Mouse (Mus musculus): Measurements from ENCODE around the gene Klf7.

DNA sequence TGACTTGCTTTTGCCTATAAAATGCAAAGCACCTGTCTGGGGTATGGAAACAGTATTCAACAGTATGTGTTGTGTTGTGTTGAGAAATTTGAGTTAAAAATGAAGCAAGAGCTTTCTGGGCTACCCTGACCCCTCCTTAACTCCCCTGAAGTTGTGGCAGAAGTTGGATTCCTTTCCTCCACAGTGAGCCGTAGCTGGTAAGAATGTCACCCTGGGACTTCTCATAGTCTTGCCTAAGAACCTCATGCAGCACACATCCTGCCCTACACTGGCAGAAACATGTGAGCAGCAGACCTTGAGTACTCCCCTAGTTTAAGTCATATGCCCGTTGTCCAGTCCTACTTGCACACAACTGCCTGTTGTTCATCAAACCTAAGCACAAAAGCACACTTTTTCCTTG, 4.7 kb upstream of the Klf7 start:
- no peak for TF ChIP-seq EP300 (IDR thresholded peaks at IDR 0.05; ENCODE audit: insufficient read depth, low read depth, low read length)
- no peak for TF ChIP-seq CTCF (IDR thresholded peaks at IDR 0.05)
- no peak for TF ChIP-seq POLR2A (IDR thresholded peaks at IDR 0.05; ENCODE audit: insufficient read depth, low read depth, low read length)
